Mouse (Mus musculus): Measurements from ENCODE around the gene Ppp2r2c.

DNA sequence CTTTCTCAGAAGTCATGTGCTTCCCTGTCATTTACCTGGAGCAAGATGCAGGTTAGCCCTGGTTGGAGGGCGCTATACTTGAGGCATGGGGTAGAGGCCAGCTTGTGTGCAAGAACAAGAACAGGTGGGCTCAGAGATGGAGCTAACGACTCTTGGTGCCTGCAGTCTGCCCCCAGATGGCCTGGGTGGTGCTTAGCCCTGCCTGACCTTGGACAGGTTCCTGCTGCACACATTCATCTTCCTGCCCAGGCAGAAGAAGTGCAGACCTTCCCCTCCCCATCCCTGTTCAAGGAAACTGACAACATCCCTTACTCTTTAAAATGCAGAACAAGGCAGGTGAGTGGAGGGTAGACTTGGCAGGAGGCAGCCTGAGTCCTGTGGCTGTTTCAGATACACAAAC, 18.0 kb downstream of the Ppp2r2c start:
- TF ChIP-seq GATA1 (IDR thresholded peaks at IDR 0.05; ENCODE audit: low read length) = no peak
- TF ChIP-seq TAL1 (IDR thresholded peaks at IDR 0.05; ENCODE audit: low read length) = no peak

Measured in erythroblast, embryonic 14.5 days (primary cell).